Mouse (Mus musculus) olfactory bulb, adult 2 months (tissue): Measurements from ENCODE around the gene Serinc3.

Source experiments
- CTCF ChIP-seq: fragments of 200-500 bp; IDR thresholded peaks from 2 replicates; pipeline ENCODE4 v1.5.1; 2012; ENCODE audit warnings: low read depth, mild to moderate bottlenecking, low read length, moderate library complexity; ENCODE audit not compliant: insufficient read depth
- POLR2A ChIP-seq: fragments of 200-500 bp; IDR thresholded peaks from 2 replicates; pipeline ENCODE4 v1.6.1; 2012; ENCODE audit warnings: mild to moderate bottlenecking, low read depth, low read length, moderate library complexity; ENCODE audit not compliant: insufficient read depth

DNA sequence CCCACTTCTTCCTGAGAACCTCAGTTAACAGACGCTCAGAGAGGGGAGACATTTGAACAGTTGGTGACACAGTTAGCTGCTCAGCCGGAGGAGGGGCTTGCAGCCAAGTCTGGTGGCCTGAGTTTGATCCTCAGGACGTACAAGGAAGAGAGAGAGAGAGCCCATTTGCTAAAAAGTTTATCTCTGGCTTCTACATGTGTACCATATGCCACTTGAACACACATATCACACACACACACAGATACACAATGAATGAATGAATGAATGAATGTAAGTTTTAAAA lies 48.1 kb downstream of the Serinc3 start:
- no peak for TF ChIP-seq CTCF
- TF ChIP-seq POLR2A: no peak
